Mouse (Mus musculus) spleen, postnatal 4 days (tissue): ENCODE results near the gene Cd46.

Source experiments
- DNase-seq, 2 experiments: peaks; one replicate each; pipeline ENCODE4 v3.0.0; 2022; ENCODE audit warnings: low spot score in 2 of 2

Gene Cd46

GRCm38 (mm10) chr1:195018089-195018999 is 73.7 kb downstream of the Cd46 start:
- no peak for DNase-seq

DNA sequence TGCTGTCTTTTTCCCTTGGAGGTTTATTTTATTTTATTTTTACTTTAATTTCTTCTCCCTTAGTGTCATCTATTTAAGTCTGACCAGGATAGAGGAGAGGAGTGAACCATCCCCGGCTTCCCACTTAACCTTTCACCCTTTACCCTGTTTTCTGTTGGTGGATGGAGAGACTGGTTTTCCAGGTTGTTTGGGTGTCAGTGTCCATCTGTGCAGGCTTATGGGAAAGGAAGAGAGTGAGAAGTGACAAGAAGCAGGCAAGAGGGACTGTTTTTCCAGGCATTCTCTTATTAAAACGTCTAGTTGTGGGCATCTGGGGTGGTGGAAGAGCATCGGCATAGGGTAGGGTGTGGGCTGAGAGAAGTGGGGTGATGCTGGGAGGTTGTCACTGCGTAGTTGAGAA is 74.4 kb downstream of the Cd46 start:
- no peak for DNase-seq

DNA sequence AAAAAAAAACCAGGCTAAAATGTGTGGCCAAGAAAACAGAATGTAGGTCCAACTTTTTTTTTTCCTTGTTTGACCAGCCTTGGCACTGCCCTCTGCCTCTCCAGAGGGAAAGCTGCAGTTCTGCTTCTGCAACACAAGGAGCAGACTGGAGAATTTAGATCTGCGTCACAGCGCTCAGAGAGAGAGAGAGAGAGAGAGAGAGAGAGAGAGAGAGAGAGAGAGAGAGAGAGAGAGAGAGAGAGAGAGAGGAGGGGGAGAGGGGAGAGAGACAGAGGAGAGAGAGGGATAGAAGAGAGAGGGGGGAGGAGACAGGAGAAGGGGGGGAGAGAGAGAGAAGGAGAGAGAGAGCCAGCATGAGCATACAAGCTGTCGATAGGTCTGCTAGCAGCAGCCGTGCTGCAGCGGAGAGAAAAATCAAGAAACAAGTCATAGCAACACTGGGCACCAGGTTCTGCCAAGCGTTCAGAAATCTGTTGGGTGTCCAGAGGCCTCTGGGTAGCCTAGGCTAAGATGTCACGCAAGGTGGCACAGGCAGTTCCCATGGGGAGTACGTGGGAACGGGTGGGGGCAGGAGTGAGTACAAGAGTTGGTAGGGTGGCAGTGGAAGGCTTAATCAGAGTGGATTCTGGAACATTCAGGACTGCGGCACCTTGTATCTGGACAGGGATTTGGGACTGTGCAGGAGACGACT is 75.1 kb downstream of the Cd46 start:
- no peak for DNase-seq

DNA sequence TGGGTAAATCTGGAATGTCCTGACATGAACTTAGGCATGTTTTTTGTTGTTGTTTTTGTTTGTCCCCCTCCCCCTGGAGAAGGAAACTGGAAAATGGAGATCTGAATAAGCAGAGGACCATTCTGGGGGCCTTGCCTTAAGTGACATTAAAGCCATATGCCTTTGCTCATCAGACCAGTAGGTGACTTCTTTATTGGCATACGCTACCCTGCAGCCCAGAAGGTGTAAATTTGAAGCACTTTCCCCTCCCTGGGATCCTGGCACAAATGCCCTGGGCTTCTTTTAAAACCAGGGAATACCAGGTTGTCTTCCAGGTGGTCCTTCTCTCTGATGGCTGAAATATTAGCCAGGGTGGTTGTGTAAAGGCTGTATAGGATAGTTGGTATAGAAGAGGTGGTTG is 76.8 kb downstream of the Cd46 start:
- DNase-seq = no peak

DNA sequence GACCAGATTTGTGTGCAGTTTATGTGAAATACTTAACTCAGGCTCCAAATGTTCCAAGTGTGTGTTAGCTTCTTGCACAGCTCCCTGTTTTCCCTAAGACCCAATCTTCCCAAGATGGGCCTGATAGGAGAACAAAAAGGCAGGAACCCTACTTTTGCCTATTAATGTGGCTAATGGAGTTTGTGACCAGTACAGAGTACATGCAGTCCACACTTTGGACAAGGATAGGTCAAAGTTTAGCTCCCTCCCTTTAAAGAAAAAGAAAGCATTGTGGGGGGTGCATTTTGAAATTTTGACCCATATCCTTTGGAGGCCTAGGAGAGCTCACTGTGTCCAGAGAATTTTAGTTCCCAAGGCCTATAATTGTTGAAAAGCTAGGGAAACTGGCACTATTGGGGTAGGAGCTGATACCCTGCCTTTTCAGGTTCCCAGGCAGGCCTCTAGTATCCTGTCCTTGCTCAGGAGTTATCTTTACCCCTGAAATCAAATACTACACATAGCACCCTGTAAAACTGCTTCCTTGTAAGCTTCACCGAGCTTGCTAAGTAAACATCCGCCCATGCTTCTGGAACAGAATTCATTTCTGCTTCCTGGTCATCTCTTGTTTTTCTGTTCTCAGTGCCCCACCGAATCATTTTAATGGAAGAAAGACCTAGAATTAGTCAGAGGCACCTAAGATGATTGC is 77.7 kb downstream of the Cd46 start:
- no peak for DNase-seq

- DNase-seq = no peak
Observed at GRCm38 (mm10) chr1:195012531-195012930, 79.5 kb downstream of the Cd46 start.

- DNase-seq = no peak
Observed at GRCm38 (mm10) chr1:195006267-195006666, 85.8 kb downstream of the Cd46 start.

GRCm38 (mm10) chr1:195004194-195004593 is 87.9 kb downstream of the Cd46 start:
- DNase-seq = no peak

- no peak for DNase-seq
Observed at GRCm38 (mm10) chr1:195003328-195003727, 88.7 kb downstream of the Cd46 start.

- no peak for DNase-seq
Observed at GRCm38 (mm10) chr1:194998396-194998795, 93.7 kb downstream of the Cd46 start.

GRCm38 (mm10) chr1:194995196-194995595 is 96.9 kb downstream of the Cd46 start:
- no peak for DNase-seq

- DNase-seq = no peak
Observed at GRCm38 (mm10) chr1:194994262-194994661, 97.8 kb downstream of the Cd46 start.

GRCm38 (mm10) chr1:194993409-194993988 is 98.5 kb downstream of the Cd46 start:
- no peak for DNase-seq

- no peak for DNase-seq
Observed at GRCm38 (mm10) chr1:194992589-194993317, 99.3 kb downstream of the Cd46 start.

DNA sequence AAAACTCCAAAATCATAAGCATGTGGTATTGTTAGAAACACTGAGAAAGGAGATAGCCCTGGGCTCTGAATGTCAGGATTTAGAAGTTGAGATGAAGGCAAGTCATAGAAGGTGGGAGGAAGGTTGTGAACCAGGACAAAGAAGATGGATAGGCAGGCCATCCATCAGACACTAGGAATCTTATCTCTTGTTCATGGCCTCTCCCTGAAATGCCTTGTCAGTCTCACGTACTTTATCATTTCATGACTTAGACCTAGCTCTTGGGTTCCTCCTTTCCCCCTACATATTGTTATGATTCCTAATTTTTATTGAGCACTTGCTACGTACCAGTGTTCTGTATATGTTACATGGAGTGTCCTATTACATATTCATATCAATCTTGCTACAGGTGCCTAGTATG is 100.4 kb downstream of the Cd46 start:
- no peak for DNase-seq

- no peak for DNase-seq
Observed at GRCm38 (mm10) chr1:194990976-194991375, 101.1 kb downstream of the Cd46 start.

DNA sequence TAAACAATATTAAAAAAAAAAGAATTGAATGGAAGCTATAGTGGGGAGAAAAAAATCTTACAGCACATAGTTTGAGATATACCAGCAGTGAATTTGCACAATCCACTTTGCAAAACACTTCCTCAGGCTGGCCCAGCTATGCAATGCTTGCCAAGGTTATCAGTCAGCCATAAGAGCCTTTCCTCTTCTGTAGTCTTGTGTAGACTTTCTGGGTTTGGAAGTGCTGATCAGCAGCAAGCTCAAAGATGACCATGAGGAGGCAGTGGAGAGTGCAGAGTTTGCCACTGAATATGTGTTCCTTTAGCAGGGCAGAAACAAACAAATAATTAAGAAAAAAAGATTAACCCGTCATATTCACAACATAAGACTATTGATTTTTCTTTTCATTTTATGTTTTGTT is 103.0 kb downstream of the Cd46 start:
- no peak for DNase-seq
